Comparison of ENCODE assay signal across 31 mouse cellular contexts in genomic region chr13:76438765-76439164, GRCm38 (mm10).
"Had no signal": no experiment of that assay in that cellular context is flagged by ENCODE, and none has a peak within 500 bp of the region (broad histone marks: within the 10 kb centered on the region; RNA-seq: fewer than 3 reads in every experiment).

No protein-coding gene starts in this region.

- H3K36me3 ChIP-seq: limb, embryonic 10.5 days; limb, embryonic 12.5 days; limb, embryonic 13.5 days; limb, embryonic 15.5 days; liver, embryonic 12.5 days; liver, embryonic 13.5 days; liver, embryonic 15.5 days; lung, embryonic 15.5 days; midbrain, embryonic 10.5 days; midbrain, embryonic 12.5 days; midbrain, embryonic 13.5 days; midbrain, embryonic 15.5 days had no signal

- H3K27me3 ChIP-seq: limb, embryonic 12.5 days; limb, embryonic 13.5 days; limb, embryonic 15.5 days; liver, embryonic 12.5 days; liver, embryonic 13.5 days; liver, embryonic 15.5 days; lung, embryonic 15.5 days; megakaryocyte, embryonic 14.5 days; midbrain, embryonic 12.5 days; midbrain, embryonic 13.5 days; midbrain, embryonic 15.5 days had no signal

- H3K9me3 ChIP-seq: limb, embryonic 10.5 days; limb, embryonic 12.5 days; limb, embryonic 13.5 days; limb, embryonic 15.5 days; liver, embryonic 12.5 days; liver, embryonic 13.5 days; liver, embryonic 15.5 days; lung, embryonic 15.5 days; megakaryocyte, embryonic 14.5 days; midbrain, embryonic 10.5 days; midbrain, embryonic 12.5 days; midbrain, embryonic 13.5 days; midbrain, embryonic 15.5 days had no signal

- H3K4me3 ChIP-seq: limb, embryonic 10.5 days; limb, embryonic 12.5 days; limb, embryonic 13.5 days; limb, embryonic 15.5 days; liver, embryonic 12.5 days; liver, embryonic 13.5 days; liver, embryonic 15.5 days; lung, embryonic 15.5 days; megakaryocyte, embryonic 14.5 days; midbrain, embryonic 10.5 days; midbrain, embryonic 12.5 days; midbrain, embryonic 13.5 days; midbrain, embryonic 15.5 days; myocyte had no signal

- H3K4me2 ChIP-seq: limb, embryonic 12.5 days; limb, embryonic 13.5 days; limb, embryonic 15.5 days; liver, embryonic 11.5 days; liver, embryonic 12.5 days; liver, embryonic 13.5 days; liver, embryonic 15.5 days; lung, embryonic 14.5 days; lung, embryonic 15.5 days; midbrain, embryonic 11.5 days; midbrain, embryonic 12.5 days; midbrain, embryonic 13.5 days; midbrain, embryonic 15.5 days had no signal

- H3K9ac ChIP-seq: limb, embryonic 12.5 days; limb, embryonic 13.5 days; limb, embryonic 15.5 days; liver, embryonic 12.5 days; liver, embryonic 13.5 days; liver, embryonic 14.5 days; liver, embryonic 15.5 days; liver, postnatal 0 days; lung, embryonic 14.5 days; lung, embryonic 15.5 days; midbrain, embryonic 12.5 days; midbrain, embryonic 13.5 days; midbrain, embryonic 15.5 days had no signal

- DNase-seq: left cerebral cortex, postnatal 4 days; liver; liver, embryonic 13.5 days; liver, postnatal 0 days; lung, adult 18-20 months; lung, adult 2 months; lung, embryonic 14.5 days; lung, postnatal 10 days; lung, postnatal 14 days; lung, postnatal 36 days; lung, postnatal 4 days; midbrain, embryonic 14.5 days had no signal

- H3K27ac ChIP-seq: limb, embryonic 10.5 days; limb, embryonic 12.5 days; limb, embryonic 13.5 days; limb, embryonic 15.5 days; liver, embryonic 12.5 days; liver, embryonic 13.5 days; liver, embryonic 14.5 days; liver, embryonic 15.5 days; lung, embryonic 15.5 days; macrophage; midbrain, embryonic 10.5 days; midbrain, embryonic 12.5 days; midbrain, embryonic 13.5 days; midbrain, embryonic 15.5 days had no signal

- H3K4me1 ChIP-seq: limb, embryonic 10.5 days; limb, embryonic 12.5 days; limb, embryonic 13.5 days; limb, embryonic 15.5 days; liver, embryonic 12.5 days; liver, embryonic 13.5 days; liver, embryonic 15.5 days; lung, embryonic 15.5 days; midbrain, embryonic 10.5 days; midbrain, embryonic 12.5 days; midbrain, embryonic 13.5 days; midbrain, embryonic 15.5 days had no signal

- ATAC-seq: liver, embryonic 12.5 days; liver, postnatal 0 days; lung, postnatal 0 days; midbrain, embryonic 13.5 days; midbrain, embryonic 15.5 days; midbrain, embryonic 16.5 days had no signal
